Mouse (Mus musculus) adipose tissue, adult 10 weeks (tissue): ENCODE data around the gene Dbp. TPM values are rescaled to one million over a fixed set of nuclear protein-coding genes. Genes with fewer than 3 reads are reported as not detected.

Experiments
- polyA plus RNA-seq: library from polyadenylated mRNA; stranded (reverse); fragments of 350-450 nt; fragmentation: Illumina TruSeq; extraction: RNeasy Lipid Tissue Mini Kit (QIAGEN cat#74804); gene quantifications from one replicate; pipeline ENCODE4 v1.2.3, GENCODE M21; 2014; ENCODE audit warnings: low read depth, low replicate concordance

Gene Dbp
- 19.7 TPM for polyA plus RNA-seq

DNA sequence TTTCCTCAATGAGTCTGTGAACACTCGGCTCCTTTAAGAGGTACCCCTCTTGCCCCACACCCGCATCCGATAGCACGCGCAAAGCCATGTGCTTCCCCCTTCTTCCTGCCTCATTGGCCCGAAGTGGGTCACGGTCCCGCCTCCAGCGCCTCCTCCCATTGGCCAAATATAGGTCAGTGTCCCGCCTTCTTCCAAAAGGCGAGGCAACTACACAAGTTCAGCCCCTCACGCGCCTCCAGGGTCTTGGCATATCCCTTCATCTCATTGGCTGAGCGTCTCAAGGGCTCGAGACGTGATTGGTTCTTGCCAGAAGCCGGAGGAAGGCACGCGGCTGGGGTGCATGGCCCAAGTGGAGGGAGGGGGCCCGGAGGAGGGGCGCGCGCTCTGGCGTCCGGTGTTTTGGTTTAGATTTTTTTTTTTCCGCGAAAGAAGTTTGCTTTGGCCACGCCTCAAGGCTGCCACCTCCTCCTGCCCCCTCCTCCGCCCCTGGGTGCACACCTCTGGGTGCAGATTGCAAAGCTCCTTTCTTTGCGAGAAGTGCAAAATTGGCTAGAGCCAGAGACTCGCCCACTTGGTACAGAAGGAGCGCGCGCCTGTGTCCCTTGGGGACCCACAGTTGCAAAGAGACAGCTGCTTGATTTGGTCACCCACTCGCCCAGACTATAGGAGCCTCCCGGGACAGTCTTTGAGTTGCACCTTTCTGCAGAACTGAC is at the start of gene Dbp:
TSS of gene Dbp (plus strand) at position 359 of the 713 bp plus-strand sequence.

DNA sequence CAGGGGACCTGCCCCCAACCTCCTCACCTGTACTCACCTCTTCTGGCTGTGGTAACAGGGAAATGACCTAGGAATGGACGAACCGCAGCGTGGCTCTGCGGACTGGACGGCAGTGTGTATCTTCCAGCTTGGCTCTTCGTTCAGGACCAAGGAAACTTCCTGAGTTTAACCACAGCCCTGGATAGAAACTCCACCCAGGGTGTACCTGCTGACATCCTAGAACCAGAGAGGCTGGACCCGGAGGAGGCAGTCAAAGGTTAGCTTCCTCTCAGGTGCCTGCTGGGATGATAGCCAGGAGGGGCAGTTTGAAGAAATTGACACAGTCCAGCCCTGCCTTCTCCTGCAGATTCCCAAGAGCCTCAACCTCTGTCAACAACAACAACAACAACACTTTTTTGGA is 38.7 kb upstream of the Dbp start, which contains the start of gene Fut2:
TSS of gene Fut2 (minus strand) at position 234 of the 400 bp plus-strand sequence.

DNA sequence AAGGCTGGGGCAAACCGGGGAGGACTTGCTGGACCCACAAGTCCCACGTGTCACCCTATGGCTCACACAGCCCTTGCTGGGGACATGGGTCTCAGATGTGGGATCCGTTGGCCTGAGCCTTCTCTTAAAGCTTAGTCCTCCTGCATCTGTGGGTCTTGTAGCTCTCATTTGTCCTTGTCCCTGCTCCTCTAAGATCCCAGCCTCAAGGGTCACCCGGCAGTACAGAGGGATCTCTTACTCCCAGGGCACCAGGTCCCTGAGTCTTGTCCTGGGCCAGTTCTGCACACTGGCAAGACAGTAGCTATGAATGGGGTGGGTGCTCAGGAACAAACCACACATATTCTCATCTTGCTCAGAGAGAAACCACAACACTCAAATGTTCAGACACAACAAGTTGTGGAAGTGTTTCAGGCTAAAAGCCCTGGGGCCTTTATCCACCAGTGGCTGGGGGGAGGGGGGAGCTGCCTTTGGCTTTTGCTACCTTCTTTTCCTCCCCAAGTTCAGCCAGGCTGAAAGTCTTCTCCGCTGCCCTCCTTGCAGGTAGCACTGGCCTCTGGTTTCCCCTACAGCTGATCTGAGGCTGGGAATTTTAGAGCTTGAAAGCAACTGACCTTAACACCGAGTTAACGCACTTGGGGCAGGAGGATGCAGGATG is 21.4 kb upstream of the Dbp start, which contains the start of gene Ntn5:
TSS of gene Ntn5 (plus strand) at position 627 of the 655 bp plus-strand sequence.

DNA sequence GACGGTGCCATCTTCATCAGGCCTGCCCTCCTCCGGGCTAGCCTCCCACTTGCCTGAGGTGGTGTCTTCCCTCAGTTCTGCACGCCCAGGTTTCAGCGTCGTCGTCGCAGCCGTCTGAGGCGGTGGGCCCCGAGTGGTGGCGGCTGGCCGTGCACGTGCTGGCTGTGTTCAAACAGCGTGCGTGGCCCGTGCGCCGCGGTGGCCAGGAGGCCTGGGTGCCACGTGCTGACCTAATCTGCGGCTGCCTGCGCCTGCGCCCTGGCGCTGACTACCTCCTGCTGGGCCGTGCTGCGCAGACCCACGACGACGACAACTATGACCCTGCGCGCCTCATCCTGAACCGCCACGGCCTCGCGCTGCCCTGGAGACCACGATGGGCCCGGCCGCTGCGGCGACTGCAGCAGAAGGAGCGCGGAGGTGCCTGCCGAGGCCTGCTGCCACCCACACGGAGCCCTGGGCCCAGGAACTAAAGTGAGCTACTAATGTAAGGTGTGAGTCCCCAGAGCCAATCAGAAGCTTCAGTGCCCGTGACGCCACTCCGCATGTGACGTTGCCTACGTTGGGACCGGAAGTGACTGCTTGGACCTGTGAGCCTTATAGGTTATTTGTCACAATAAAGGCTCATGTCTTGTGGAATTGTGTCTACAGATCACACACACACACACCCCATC is 10.8 kb upstream of the Dbp start, which contains the start of gene Sec1:
TSS of gene Sec1 (minus strand) at position 482 of the 671 bp plus-strand sequence.

DNA sequence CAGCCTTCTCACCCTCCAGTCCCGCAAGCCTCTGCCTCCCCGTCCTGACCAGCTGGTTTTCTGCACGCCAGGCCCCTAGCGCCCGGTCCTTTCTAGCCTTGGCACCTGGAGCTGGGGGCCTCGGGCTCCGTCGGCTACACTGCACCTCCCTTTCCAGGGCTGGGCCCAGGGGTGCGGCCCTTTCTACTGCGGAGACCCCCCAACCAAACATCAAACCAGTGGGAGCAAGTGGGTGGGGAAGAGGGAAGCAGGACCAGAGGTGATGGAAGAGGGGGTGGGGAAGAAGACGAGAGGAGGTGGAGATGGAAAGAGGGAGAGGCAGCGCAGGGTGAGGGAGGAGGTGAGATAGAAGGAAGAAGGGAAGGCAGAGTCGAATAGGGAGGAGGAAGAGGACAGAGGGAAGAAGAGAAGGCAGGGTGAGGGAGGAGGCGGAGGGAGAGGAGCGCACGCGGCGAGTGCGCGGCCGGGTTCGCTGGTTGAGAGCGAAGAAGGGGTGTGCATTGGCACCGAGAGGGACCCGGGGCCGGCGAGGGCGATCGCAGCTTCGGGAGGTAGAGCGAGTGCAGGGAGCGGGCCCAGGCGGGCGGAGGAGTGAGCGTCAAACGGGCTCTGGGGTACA is 5.3 kb upstream of the Dbp start, which contains the start of gene Car11:
TSS of gene Car11 (plus strand) at position 321 of the 619 bp plus-strand sequence.

DNA sequence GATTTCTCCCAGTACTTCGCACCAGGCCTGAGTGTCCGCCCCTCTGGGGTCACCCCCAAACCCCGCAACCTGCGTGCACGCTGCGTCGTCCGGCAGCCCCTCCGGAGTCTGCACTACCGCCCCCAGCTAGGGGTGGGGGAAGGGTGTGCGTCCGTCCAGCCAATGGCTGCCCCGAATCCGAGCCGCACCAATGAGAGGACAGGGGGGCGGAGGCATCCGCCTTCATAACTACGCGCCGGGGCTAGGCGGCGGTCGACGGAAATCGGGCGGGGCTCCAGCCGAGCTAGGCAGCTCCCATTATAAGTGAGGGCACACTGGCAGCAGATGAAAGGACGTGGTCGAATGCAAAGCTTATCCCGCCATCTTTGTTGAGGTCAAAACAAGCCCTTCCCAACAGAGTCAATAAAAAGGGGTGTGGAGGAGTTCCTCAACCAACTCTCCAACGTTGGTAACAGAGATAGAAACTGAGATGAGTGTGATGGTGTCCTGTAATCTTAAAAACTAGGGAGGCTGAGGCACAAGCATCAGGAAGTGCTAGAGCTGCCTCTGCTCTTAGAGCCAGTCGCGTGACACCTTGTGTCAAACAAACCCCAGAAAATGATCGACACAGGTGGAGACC is 10.3 kb downstream of the Dbp start, which contains the start of gene Rpl18:
TSS of gene Rpl18 (plus strand) at position 368 of the 619 bp plus-strand sequence.

DNA sequence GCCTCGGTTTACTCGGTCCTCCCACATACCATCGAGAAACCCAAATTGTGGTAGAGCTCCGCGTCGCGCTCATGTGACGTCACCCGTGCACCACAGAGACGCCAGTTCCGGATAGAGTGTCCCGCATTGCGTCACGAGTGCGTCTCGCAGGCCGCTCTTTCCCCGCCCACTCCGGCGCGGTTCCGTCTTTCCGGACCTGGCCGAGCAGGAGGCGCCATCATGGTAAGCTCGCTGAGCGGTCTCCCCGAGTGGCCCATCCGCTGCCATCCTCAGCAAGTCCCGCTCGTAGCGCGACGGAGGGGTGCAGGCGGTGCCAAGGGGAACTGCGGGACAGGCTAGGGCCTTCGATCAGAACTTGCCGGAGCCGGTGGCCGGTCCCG is 13.0 kb downstream of the Dbp start, which contains the start of gene Sphk2:
TSS of gene Sphk2 (minus strand) at position 85 of the 380 bp plus-strand sequence.

DNA sequence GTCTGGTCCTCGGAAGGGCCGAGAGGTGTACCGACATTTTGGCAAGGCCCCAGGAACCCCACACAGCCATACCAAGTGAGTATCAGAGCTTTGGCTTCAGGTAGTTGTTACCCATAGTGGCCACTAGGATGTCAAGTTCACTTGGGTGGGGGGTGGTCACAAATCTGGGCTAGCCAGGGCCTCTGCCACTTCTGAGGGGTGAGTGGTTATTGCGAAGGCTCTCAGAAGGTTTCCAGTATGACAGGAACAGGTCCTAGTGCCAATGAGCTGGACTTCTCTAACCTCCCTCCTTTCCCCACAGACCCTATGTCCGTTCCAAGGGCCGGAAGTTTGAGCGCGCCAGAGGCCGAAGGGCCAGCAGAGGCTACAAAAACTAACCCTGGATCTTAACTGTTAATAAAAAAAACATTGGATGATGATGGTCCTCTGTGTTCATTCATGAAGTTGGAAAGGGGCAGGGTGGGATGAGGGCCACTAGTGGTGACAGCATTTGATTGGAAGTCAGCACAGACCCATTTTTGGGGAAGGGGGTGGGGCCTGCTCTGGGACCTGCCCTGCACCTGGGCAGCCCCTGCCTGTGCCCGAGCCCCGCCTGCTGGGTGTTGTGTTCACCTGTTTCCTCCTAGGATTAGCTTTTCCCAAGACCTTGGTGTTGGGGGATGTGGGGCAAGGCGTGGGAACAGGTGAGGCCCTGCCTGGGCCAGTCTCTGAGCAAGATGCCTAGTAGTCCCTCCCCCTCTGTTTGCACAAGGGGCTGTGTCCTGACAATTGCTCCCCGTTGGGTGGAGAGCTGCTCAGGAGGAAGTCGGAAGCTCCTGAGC is 15.7 kb downstream of the Dbp start, which contains the start of gene Fam83e:
TSS of gene Fam83e (plus strand) at position 800 of the 821 bp plus-strand sequence.

DNA sequence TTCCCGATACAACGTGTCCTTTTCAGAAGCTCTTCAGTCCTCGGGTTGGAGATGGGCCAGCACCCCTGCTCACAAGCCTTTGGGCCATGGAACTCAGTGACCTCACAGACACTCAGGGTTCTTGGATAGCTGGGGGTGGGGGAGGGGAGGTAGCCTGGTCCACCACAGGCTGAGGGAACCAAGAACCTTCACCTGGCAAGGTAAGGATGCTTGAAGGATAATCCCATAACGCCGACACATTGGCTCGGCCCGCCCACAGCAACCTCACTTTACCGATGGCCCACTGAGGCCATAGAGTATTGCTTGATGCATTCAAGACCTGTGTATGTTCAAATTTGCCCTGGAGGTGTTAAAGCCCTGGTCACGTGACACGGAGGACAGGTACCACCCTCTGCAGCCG is 20.8 kb downstream of the Dbp start, which contains the start of gene Spaca4:
TSS of gene Spaca4 (minus strand) at position 101 of the 400 bp plus-strand sequence.

Other genes starting within 250 kb of the Dbp start
- gene Ftl1, start 245.2 kb upstream of the Dbp start, polyA plus RNA-seq: 2,850 TPM
- 61.4 TPM for gene Bax, start 238.2 kb upstream of the Dbp start, polyA plus RNA-seq
- gene Tulp2, start 223.2 kb upstream of the Dbp start, polyA plus RNA-seq: 11.4 TPM
- gene Gm45808, start 218.3 kb upstream of the Dbp start, polyA plus RNA-seq: 4.7 TPM
- gene Dhdh, start 216.3 kb upstream of the Dbp start, polyA plus RNA-seq: 23.6 TPM
- gene Nucb1, start 194.7 kb upstream of the Dbp start, polyA plus RNA-seq: 558 TPM
- 23.3 TPM for gene Ppp1r15a, start 178.8 kb upstream of the Dbp start, polyA plus RNA-seq
- gene Plekha4, start 178.8 kb upstream of the Dbp start, polyA plus RNA-seq: 12.8 TPM
- 1.0 TPM for gene Hsd17b14, start 150.2 kb upstream of the Dbp start, polyA plus RNA-seq
- 110 TPM for gene Bcat2, start 134.9 kb upstream of the Dbp start, polyA plus RNA-seq
- 0.58 TPM for gene Fgf21, start 89.6 kb upstream of the Dbp start, polyA plus RNA-seq
- 14.4 TPM for gene Fut1, start 87.8 kb upstream of the Dbp start, polyA plus RNA-seq
- gene Izumo1, start 83.3 kb upstream of the Dbp start, polyA plus RNA-seq: 1.6 TPM
- 11.0 TPM for gene Rasip1, start 77.6 kb upstream of the Dbp start, polyA plus RNA-seq
- 4.0 TPM for gene Mamstr, start 65.1 kb upstream of the Dbp start, polyA plus RNA-seq
- 2.3 TPM for gene Fut2, start 38.7 kb upstream of the Dbp start, polyA plus RNA-seq
- gene Ntn5, start 21.1 kb upstream of the Dbp start, polyA plus RNA-seq: 0.78 TPM
- 1.8 TPM for gene Sec1, start 10.7 kb upstream of the Dbp start, polyA plus RNA-seq
- gene Car11, start 5.2 kb upstream of the Dbp start, polyA plus RNA-seq: 5.3 TPM
- gene Rpl18, start 10.4 kb downstream of the Dbp start, polyA plus RNA-seq: 966 TPM
- 31.4 TPM for gene Sphk2, start 12.9 kb downstream of the Dbp start, polyA plus RNA-seq
- 3.7 TPM for gene Fam83e, start 16.1 kb downstream of the Dbp start, polyA plus RNA-seq
- gene Spaca4, start 20.7 kb downstream of the Dbp start, polyA plus RNA-seq: 2.2 TPM
- 0.96 TPM for gene Lmtk3, start 78.7 kb downstream of the Dbp start, polyA plus RNA-seq
- gene Sult2b1, start 79.6 kb downstream of the Dbp start, polyA plus RNA-seq: 22.0 TPM
- 73.8 TPM for gene Cyth2, start 109.5 kb downstream of the Dbp start, polyA plus RNA-seq
- gene Kcnj14, start 119.7 kb downstream of the Dbp start, polyA plus RNA-seq: 0.74 TPM
- 11.0 TPM for gene Grwd1, start 125.9 kb downstream of the Dbp start, polyA plus RNA-seq
- 162 TPM for gene Kdelr1, start 167.7 kb downstream of the Dbp start, polyA plus RNA-seq
- gene Grin2d, start 173.3 kb downstream of the Dbp start, polyA plus RNA-seq: 1.2 TPM
- gene Syngr4, start 191.6 kb downstream of the Dbp start, polyA plus RNA-seq: 7.2 TPM
- gene Tmem143, start 191.9 kb downstream of the Dbp start, polyA plus RNA-seq: 31.6 TPM
- gene Emp3, start 216.3 kb downstream of the Dbp start, polyA plus RNA-seq: 65.2 TPM
- 8.4 TPM for gene Ccdc114, start 219.0 kb downstream of the Dbp start, polyA plus RNA-seq